Mouse (Mus musculus) liver, postnatal 0 days (tissue): ENCODE measurements at regions not wholly inside any gene's neighbourhood (a gene's known extent, or its start where the extent isn't known, plus 50 kb on each side); places are given as distances from the start of the nearest gene placed in this dataset.

ENCODE experiments used
- ATAC-seq: fragments of 200-750 bp; cut with Nextera tagmentation; 2 replicates; pipeline ENCODE4 v1.8.0; 2017; ENCODE audit warnings: mild to moderate bottlenecking, moderate library complexity
- DNase-seq: peaks from one replicate; pipeline ENCODE4 v3.0.0-alpha.2; 2016
- H3K27ac ChIP-seq: fragments of 300-500 bp; sonication (generic); 2 replicates; pipeline ENCODE4 v1.5.1; 2014; ENCODE audit warnings: antibody characterized with exemption, moderate library complexity, mild to moderate bottlenecking, low read depth
- H3K27me3 ChIP-seq: fragments of 300-500 bp; sonication (generic); 2 replicates; pipeline ENCODE4 v1.6.1; 2014; ENCODE audit warnings: low read length, control low read depth, mixed read lengths; ENCODE audit not compliant: insufficient read depth
- H3K36me3 ChIP-seq: fragments of 300-500 bp; sonication (generic); replicated peaks from 2 replicates; pipeline ENCODE4 v1.6.1; 2014; ENCODE audit warnings: mild to moderate bottlenecking, control low read depth, low read length, moderate library complexity, mixed read lengths; ENCODE audit not compliant: insufficient read depth
- H3K4me1 ChIP-seq: fragments of 300-500 bp; sonication (generic); 2 replicates; pipeline ENCODE4 v1.6.1; 2014; ENCODE audit warnings: antibody characterized with exemption, mild to moderate bottlenecking, control low read depth; ENCODE audit not compliant: insufficient read depth
- H3K4me2 ChIP-seq: fragments of 300-500 bp; sonication (generic); 2 replicates; pipeline ENCODE4 v1.6.1; 2014; ENCODE audit warnings: low read depth, mild to moderate bottlenecking, low read length, moderate library complexity, mixed read lengths
- H3K4me3 ChIP-seq: fragments of 300-500 bp; sonication (generic); 2 replicates; pipeline ENCODE4 v1.5.1; 2014; ENCODE audit warnings: low read depth, low read length
- H3K9ac ChIP-seq: fragments of 300-500 bp; sonication (generic); replicated peaks from 2 replicates; pipeline ENCODE4 v1.6.1; 2014; ENCODE audit warnings: mild to moderate bottlenecking, moderate library complexity
- H3K9me3 ChIP-seq: fragments of 300-500 bp; sonication (generic); 2 replicates; pipeline ENCODE4 v1.6.1; 2016; ENCODE audit warnings: mild to moderate bottlenecking, control low read depth, low read length, mixed read lengths
- CTCF ChIP-seq: sonication (generic); IDR thresholded peaks from 2 replicates; pipeline ENCODE4 v1.5.1; 2016; ENCODE audit warnings: antibody characterized with exemption, low read depth
- EP300 ChIP-seq: IDR thresholded peaks from 2 replicates; pipeline ENCODE4 v1.6.1; 2016; ENCODE audit warnings: antibody characterized with exemption, low read depth, mild to moderate bottlenecking
- WGBS: fragments of 180-500 bp; shearing (Covaris S2); extraction: QIAGEN DNeasy Blood & Tissue Kit; methylation state at CpG from one replicate; pipeline ENCODE4 v1.1.7; 2014; ENCODE audit not compliant: insufficient replicate concordance; 5-methylcytosine and 5-hydroxymethylcytosine counted together

- no peaks in the 10 kb centered on the region for H3K4me1 ChIP-seq
- H3K36me3 ChIP-seq: no peaks in the 10 kb centered on the region
- H3K27me3 ChIP-seq: no peaks in the 10 kb centered on the region
- DNase-seq (no peak), ATAC-seq (no peak)
- H3K27ac ChIP-seq: no peak overlapping the region
- H3K9me3 ChIP-seq: no peaks in the 10 kb centered on the region
- 59% methylated on average over 16 of the region's 16 CpGs for WGBS
- no peak overlapping the region for H3K4me3 ChIP-seq
- H3K4me2 ChIP-seq: no peak overlapping the region
- no peak overlapping the region for H3K9ac ChIP-seq
- TF ChIP-seq EP300: no peak
- TF ChIP-seq CTCF: no peak
These were observed 149.2 kb downstream of the Mtx2 start for GRCm38 (mm10) chr2:74974595-74975325.

- Histone ChIP-seq H3K4me3 (no peak overlapping the region), H3K9me3 (no peaks in the 10 kb centered on the region), H3K4me2 (no peak overlapping the region), H3K27me3 (no peaks in the 10 kb centered on the region), H3K27ac (no peak overlapping the region), H3K36me3 (no peaks in the 10 kb centered on the region), H3K9ac (no peak overlapping the region), H3K4me1 (no peaks in the 10 kb centered on the region)
- 82% methylated on average over 3 of the region's 3 CpGs for WGBS
- ATAC-seq (no peak), DNase-seq (no peak)
- 0 out of 2 replicates have a peak, but pooled peaks have one; percentile 24 for TF ChIP-seq CTCF
- TF ChIP-seq EP300: no peak
These were observed 151.7 kb downstream of the Mtx2 start for GRCm38 (mm10) chr2:74977348-74977747.

GRCm38 (mm10) chr2:74977828-74978227 is 152.2 kb downstream of the Mtx2 start:
- 71% methylated on average over 1 of the region's 1 CpGs for WGBS
- no peak overlapping the region for H3K4me3 ChIP-seq
- H3K27me3 ChIP-seq: no peaks in the 10 kb centered on the region
- no peak overlapping the region for H3K27ac ChIP-seq
- DNase-seq: no peak
- TF ChIP-seq CTCF: no peak
- TF ChIP-seq EP300: no peak
- ATAC-seq: no peak
- no peak overlapping the region for H3K9ac ChIP-seq
- no peak overlapping the region for H3K4me2 ChIP-seq
- no peaks in the 10 kb centered on the region for H3K36me3 ChIP-seq
- no peaks in the 10 kb centered on the region for H3K9me3 ChIP-seq
- H3K4me1 ChIP-seq: no peaks in the 10 kb centered on the region

GRCm38 (mm10) chr2:74981856-74982255 is 156.3 kb downstream of the Mtx2 start:
- no peak for ATAC-seq

GRCm38 (mm10) chr2:74993802-74994201 is 168.2 kb downstream of the Mtx2 start:
- Histone ChIP-seq H3K4me1 (no peaks in the 10 kb centered on the region), H3K9ac (no peak overlapping the region), H3K27me3 (no peaks in the 10 kb centered on the region), H3K36me3 (no peaks in the 10 kb centered on the region), H3K4me2 (no peak overlapping the region), H3K9me3 (no peaks in the 10 kb centered on the region), H3K27ac (no peak overlapping the region), H3K4me3 (no peak overlapping the region)
- no peak for DNase-seq
- no peak for ATAC-seq
- no peak for TF ChIP-seq CTCF
- WGBS: 68% methylated on average over 3 of the region's 3 CpGs

More at GRCm38 (mm10) chr2:74981856-74982255, 156.3 kb downstream of the Mtx2 start:
- Histone ChIP-seq H3K9ac (no peak overlapping the region), H3K4me2 (no peak overlapping the region), H3K27ac (no peak overlapping the region), H3K27me3 (no peaks in the 10 kb centered on the region), H3K9me3 (no peaks in the 10 kb centered on the region), H3K4me1 (no peaks in the 10 kb centered on the region), H3K36me3 (no peaks in the 10 kb centered on the region), H3K4me3 (no peak overlapping the region)
- 75% methylated on average over 3 of the region's 3 CpGs for WGBS
- DNase-seq: no peak
- no peak for TF ChIP-seq CTCF
- TF ChIP-seq EP300: no peak

GRCm38 (mm10) chr2:74994998-74995397 is 169.4 kb downstream of the Mtx2 start:
- no peak overlapping the region for H3K4me3 ChIP-seq
- no peak overlapping the region for H3K4me2 ChIP-seq
- no peak for TF ChIP-seq EP300
- TF ChIP-seq CTCF: no peak
- ATAC-seq: no peak
- H3K9me3 ChIP-seq: no peaks in the 10 kb centered on the region
- no peak for DNase-seq
- no peaks in the 10 kb centered on the region for H3K36me3 ChIP-seq
- no peaks in the 10 kb centered on the region for H3K4me1 ChIP-seq
- no peaks in the 10 kb centered on the region for H3K27me3 ChIP-seq
- WGBS: 23% methylated on average over 2 of the region's 2 CpGs
- H3K9ac ChIP-seq: no peak overlapping the region
- H3K27ac ChIP-seq: no peak overlapping the region
